Mouse (Mus musculus): ENCODE results near the gene Med8.

DNA sequence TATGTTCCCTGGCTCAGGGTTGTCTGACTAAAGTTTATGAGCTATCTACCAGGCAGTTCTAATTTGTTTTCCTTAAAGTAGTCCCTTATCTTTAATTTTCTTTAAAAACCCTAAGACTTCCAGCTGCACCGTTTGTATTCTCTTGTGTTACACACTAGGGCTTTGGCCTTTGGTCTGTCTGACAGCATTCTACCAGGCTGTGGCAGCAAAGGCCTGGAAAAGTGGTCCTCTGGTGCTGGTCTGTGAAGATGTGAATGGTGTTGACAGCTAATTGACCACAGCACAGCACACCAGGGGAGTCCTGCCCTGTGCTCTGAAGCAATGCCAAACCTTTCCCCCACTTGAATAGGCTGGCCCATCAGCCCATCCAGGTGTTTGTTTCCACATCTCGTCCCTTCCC lies 6.6 kb downstream of the Med8 start:
- TF ChIP-seq CTCF (conservative IDR thresholded peaks at IDR 0.05; ENCODE audit: low read length) (no peak), POU5F1 (IDR thresholded peaks at IDR 0.05; ENCODE audit: borderline replicate concordance, low read length) (no peak), NANOG (IDR thresholded peaks at IDR 0.05; ENCODE audit: borderline replicate concordance, low read length) (no peak)

Data from E14TG2a.4 (cell line).